In genomic region chr12:57211353-57212311, GRCm38 (mm10) we compare ENCODE assay signal across 7 mouse cellular contexts. TPM values are rescaled to one million over a fixed set of nuclear protein-coding genes. Genes with fewer than 3 reads are reported as not detected.
A peak's percentile ranks its signal among the peaks of the same experiment; 100 is the strongest.
DNase-seq lines count a peak whose midpoint lies in the region; ATAC-seq and TF ChIP-seq lines count a peak whose summit lies in the region.

No protein-coding gene starts in this region.

- H3K4me1 ChIP-seq in cortical plate, adult 2 months (ENCODE audit: control insufficient read depth, insufficient read depth, low read length) = no peaks in the 10 kb centered on the region
- no peaks in the 10 kb centered on the region for H3K4me1 ChIP-seq in intestine, postnatal 0 days (replicated peaks; ENCODE audit: control insufficient read depth, insufficient read depth, low read length)
- H3K4me1 ChIP-seq in limb, embryonic 13.5 days = no peaks in the 10 kb centered on the region; the same call in 1 of the 2 replicates
- H3K4me1 ChIP-seq in midbrain, embryonic 12.5 days = 0 out of 2 replicates have a peak, but pooled peaks cover 2% of the 10 kb centered on the region

- TF ChIP-seq POLR2A in cortical plate, adult 2 months (IDR thresholded peaks at IDR 0.05; ENCODE audit: extremely low read depth, insufficient read depth, low read length) = no peak

- WGBS in intestine, postnatal 0 days = 6% methylated on average over 30 of the region's 30 CpGs
- 9% methylated on average over 30 of the region's 30 CpGs for WGBS in limb, embryonic 13.5 days
- 9% methylated on average over 30 of the region's 30 CpGs for WGBS in midbrain, embryonic 12.5 days

- ATAC-seq in granulocyte monocyte progenitor cell, adult 5-6 weeks (replicated peaks; ENCODE audit: poor library complexity, severe bottlenecking) = peak; percentile 90
- ATAC-seq in intestine, postnatal 0 days = no peak; the same call in 1 of the 2 replicates
- ATAC-seq in limb, embryonic 13.5 days (ENCODE audit: low FRiP score, low read depth) = peak; percentile 72; the same call in 1 of the 2 replicates
- peak; percentile 82 for ATAC-seq in midbrain, embryonic 12.5 days (ENCODE audit: low FRiP score, low read depth)

- H3K27ac ChIP-seq in cortical plate, adult 2 months (ENCODE audit: insufficient read depth, low read length) = no peak overlapping the region
- H3K27ac ChIP-seq in intestine, postnatal 0 days (ENCODE audit: low read depth, low read length) = no peak overlapping the region
- no peak overlapping the region for H3K27ac ChIP-seq in limb, embryonic 13.5 days
- H3K27ac ChIP-seq in midbrain, embryonic 12.5 days (replicated peaks) = no peak overlapping the region; the same call in 1 of the 2 replicates

- TF ChIP-seq CTCF in cortical plate, adult 2 months (IDR thresholded peaks at IDR 0.05; ENCODE audit: extremely low read depth, insufficient read depth, low read length) = no peak
- no peak for TF ChIP-seq CTCF in intestine, postnatal 0 days (IDR thresholded peaks at IDR 0.05; ENCODE audit: low read depth)

- peak overlapping the region; percentile 78 for H3K4me2 ChIP-seq in intestine, postnatal 0 days (replicated peaks; ENCODE audit: low read depth)
- H3K4me2 ChIP-seq in limb, embryonic 13.5 days (replicated peaks) = peak overlapping the region; percentile 85
- H3K4me2 ChIP-seq in midbrain, embryonic 12.5 days (replicated peaks) = peak overlapping the region; percentile 83

- H3K27me3 ChIP-seq in intestine, postnatal 0 days (replicated peaks; ENCODE audit: control insufficient read depth, insufficient read depth, low read length) = no peaks in the 10 kb centered on the region
- H3K27me3 ChIP-seq in limb, embryonic 13.5 days = no peaks in the 10 kb centered on the region
- H3K27me3 ChIP-seq in midbrain, embryonic 12.5 days = no peaks in the 10 kb centered on the region

- H3K36me3 ChIP-seq in intestine, postnatal 0 days (ENCODE audit: control insufficient read depth, insufficient read depth) = no peaks in the 10 kb centered on the region
- no peaks in the 10 kb centered on the region for H3K36me3 ChIP-seq in limb, embryonic 13.5 days
- H3K36me3 ChIP-seq in midbrain, embryonic 12.5 days = no peaks in the 10 kb centered on the region

- peak overlapping the region; percentile 28 for H3K4me3 ChIP-seq in cortical plate, adult 2 months (ENCODE audit: insufficient read depth, low read length)
- H3K4me3 ChIP-seq in intestine, postnatal 0 days (ENCODE audit: low read depth, low read length) = peak overlapping the region; percentile 46
- peak overlapping the region; percentile 53 for H3K4me3 ChIP-seq in limb, embryonic 13.5 days
- H3K4me3 ChIP-seq in midbrain, embryonic 12.5 days = peak overlapping the region; percentile 53

- peak; percentile 51 for DNase-seq in adrenal gland, postnatal 25 days
- peak; percentile 18 to 37 for DNase-seq in spleen, postnatal 14 days (ENCODE audit: low spot score in 2 of 2)

- no peaks in the 10 kb centered on the region for H3K9me3 ChIP-seq in intestine, postnatal 0 days (ENCODE audit: control insufficient read depth)
- no peaks in the 10 kb centered on the region for H3K9me3 ChIP-seq in limb, embryonic 13.5 days
- no peaks in the 10 kb centered on the region for H3K9me3 ChIP-seq in midbrain, embryonic 12.5 days

- peak overlapping the region; percentile 48 for H3K9ac ChIP-seq in intestine, postnatal 0 days (ENCODE audit: low read depth, low read length)
- peak overlapping the region; percentile 75 for H3K9ac ChIP-seq in limb, embryonic 13.5 days
- H3K9ac ChIP-seq in midbrain, embryonic 12.5 days (replicated peaks) = peak overlapping the region; percentile 68

RNA-seq across cellular contexts. Expression of gene Slc25a21, which starts 14.4 kb away (rescaled TPM):
- 0.33 and 0.91 TPM in 2 replicates for total RNA-seq in adrenal gland, postnatal 25 days (2021)
- polyA plus RNA-seq in cortical plate, adult 2 months (2012; rRNA removed) = 0.47 and 0.77 TPM in 2 replicates
- 0.19 TPM in 1 of 2 replicates, not detected in the other for total RNA-seq in granulocyte monocyte progenitor cell, adult 5-6 weeks (2014; fragmentation: Nextera tagmentation)
- 0.31 and 0.56 TPM in 2 replicates for total RNA-seq in granulocyte monocyte progenitor cell, adult 5-6 weeks (2017)
- 0.08 TPM in 1 of 2 replicates, not detected in the other for polyA plus RNA-seq in intestine, postnatal 0 days (2015; fragmentation: Nextera tagmentation; extraction: Ambion mirVana)
- polyA plus RNA-seq in limb, embryonic 13.5 days (2015; fragmentation: Nextera tagmentation; extraction: Ambion mirVana) = 0.59 and 0.75 TPM in 2 replicates
- 0.59 and 0.92 TPM in 2 replicates for polyA plus RNA-seq in midbrain, embryonic 12.5 days (2016; fragmentation: Nextera tagmentation; extraction: Ambion mirVana)

RNA-seq across cellular contexts. Expression of gene Prps1l3, which starts 18.6 kb away (rescaled TPM):
- total RNA-seq in adrenal gland, postnatal 25 days (2021) = 38.8 and 44.8 TPM in 2 replicates
- 7.6 and 9.4 TPM in 2 replicates for polyA plus RNA-seq in cortical plate, adult 2 months (2012; rRNA removed)
- total RNA-seq in granulocyte monocyte progenitor cell, adult 5-6 weeks (2014; fragmentation: Nextera tagmentation) = 26.6 and 36.6 TPM in 2 replicates
- total RNA-seq in granulocyte monocyte progenitor cell, adult 5-6 weeks (2017) = 70.2 and 101 TPM in 2 replicates
- 21.5 and 21.7 TPM in 2 replicates for polyA plus RNA-seq in intestine, postnatal 0 days (2015; fragmentation: Nextera tagmentation; extraction: Ambion mirVana)
- 64.1 and 70.6 TPM in 2 replicates for polyA plus RNA-seq in limb, embryonic 13.5 days (2015; fragmentation: Nextera tagmentation; extraction: Ambion mirVana)
- 58.0 and 58.2 TPM in 2 replicates for polyA plus RNA-seq in midbrain, embryonic 12.5 days (2016; fragmentation: Nextera tagmentation; extraction: Ambion mirVana)

RNA-seq across cellular contexts. Expression of gene Mipol1, which starts 18.6 kb away (rescaled TPM):
- total RNA-seq in adrenal gland, postnatal 25 days (2021) = 10.7 and 13.1 TPM in 2 replicates
- polyA plus RNA-seq in cortical plate, adult 2 months (2012; rRNA removed) = 4.2 and 4.5 TPM in 2 replicates
- total RNA-seq in granulocyte monocyte progenitor cell, adult 5-6 weeks (2014; fragmentation: Nextera tagmentation) = 3.8 and 5.9 TPM in 2 replicates
- total RNA-seq in granulocyte monocyte progenitor cell, adult 5-6 weeks (2017) = 5.0 and 8.1 TPM in 2 replicates
- 4.0 TPM in 2 replicates for polyA plus RNA-seq in intestine, postnatal 0 days (2015; fragmentation: Nextera tagmentation; extraction: Ambion mirVana)
- 9.2 and 10.3 TPM in 2 replicates for polyA plus RNA-seq in limb, embryonic 13.5 days (2015; fragmentation: Nextera tagmentation; extraction: Ambion mirVana)
- 7.6 and 7.9 TPM in 2 replicates for polyA plus RNA-seq in midbrain, embryonic 12.5 days (2016; fragmentation: Nextera tagmentation; extraction: Ambion mirVana)
